Mouse (Mus musculus) heart, adult 2 months (tissue): ENCODE measurements around the gene Rin2. TPM values are rescaled to one million over a fixed set of nuclear protein-coding genes. Genes with fewer than 3 reads are reported as not detected.

Source experiments
- DNase-seq, 2 experiments: peaks; one replicate each; pipeline ENCODE4 v3.0.0; 2021
- H3K27ac ChIP-seq: fragments of 200-600 bp; 2 replicates; pipeline ENCODE4 v1.8.1; 2022
- H3K27me3 ChIP-seq: fragments of 200-500 bp; 2 replicates; pipeline ENCODE4 v1.6.1; 2012; ENCODE audit warnings: mild to moderate bottlenecking, low read length, inconsistent platforms, mixed read lengths; ENCODE audit not compliant: control insufficient read depth, insufficient read depth
- H3K36me3 ChIP-seq: fragments of 200-500 bp; 2 replicates; pipeline ENCODE4 v1.6.1; 2012; ENCODE audit warnings: low read length, inconsistent platforms; ENCODE audit not compliant: control insufficient read depth, insufficient read depth
- H3K4me1 ChIP-seq: fragments of 200-500 bp; 2 replicates; pipeline ENCODE4 v1.6.1; 2011; ENCODE audit warnings: low read length; ENCODE audit not compliant: control insufficient read depth, insufficient read depth
- H3K4me3 ChIP-seq: fragments of 200-600 bp; 2 replicates; pipeline ENCODE4 v1.8.1; 2022
- H3K79me2 ChIP-seq: fragments of 200-500 bp; replicated peaks from 2 replicates; pipeline ENCODE4 v1.6.1; 2012; ENCODE audit warnings: mild to moderate bottlenecking, inconsistent platforms, low read length, moderate library complexity, mixed read lengths; ENCODE audit not compliant: control insufficient read depth, insufficient read depth
- H3K9ac ChIP-seq: fragments of 200-500 bp; 2 replicates; pipeline ENCODE4 v1.6.1; 2012; ENCODE audit warnings: low read depth, mild to moderate bottlenecking, control low read depth, inconsistent platforms, low read length, mixed read lengths
- CTCF ChIP-seq: fragments of 200-600 bp; IDR thresholded peaks from 2 replicates; pipeline ENCODE4 v1.8.1; 2022; ENCODE audit warnings: antibody characterized with exemption, mild to moderate bottlenecking, moderate library complexity
- EP300 ChIP-seq: fragments of 200-500 bp; IDR thresholded peaks from 2 replicates; pipeline ENCODE4 v1.6.1; 2011; ENCODE audit warnings: low read depth, low read length, control low read depth; ENCODE audit not compliant: insufficient read depth
- POLR2A ChIP-seq: fragments of 200-500 bp; IDR thresholded peaks from 2 replicates; pipeline ENCODE4 v1.6.1; 2011; ENCODE audit warnings: mild to moderate bottlenecking, low read depth, low read length, control low read depth; ENCODE audit not compliant: insufficient read depth
- WGBS: fragments of 180-500 bp; shearing (Covaris S2); methylation state at CpG from one replicate; pipeline ENCODE4 v1.1.7; 2018; 5-methylcytosine and 5-hydroxymethylcytosine counted together
- intact Hi-C: fragments of 180-260 bp; cut with DNase I; formaldehyde crosslinking; loops from one replicate; pipeline ENCODE4 v1.15.1; 2025
- long read RNA-seq: library from polyadenylated mRNA; stranded (forward); transcript quantifications from one replicate; pipeline ENCODE4 v2.0.0, GENCODE M21; 2021
- polyA plus RNA-seq: library from polyadenylated mRNA; depleted of rRNA; stranded (reverse); fragments of >200 nt; gene quantifications from 2 replicates; pipeline ENCODE4 v1.2.3, GENCODE M21; 2012; rRNA removed
- total RNA-seq, 2 experiments: library from RNA; stranded (reverse); gene quantifications; 2 replicates each; pipeline ENCODE4 v1.2.3; 2021

The Rin2 gene
- total RNA-seq (10 to 100 TPM; 18.8 to 20.2 TPM), polyA plus RNA-seq (9.0 and 17.6 TPM in 2 replicates)
- long read RNA-seq, full-length matches to known transcripts, result 1 of 30 reads
- long read RNA-seq, partial matches to known transcripts, result 15 of 30 reads
- long read RNA-seq, other reads (novel, unspliced or antisense), result 14 of 30 reads

DNA sequence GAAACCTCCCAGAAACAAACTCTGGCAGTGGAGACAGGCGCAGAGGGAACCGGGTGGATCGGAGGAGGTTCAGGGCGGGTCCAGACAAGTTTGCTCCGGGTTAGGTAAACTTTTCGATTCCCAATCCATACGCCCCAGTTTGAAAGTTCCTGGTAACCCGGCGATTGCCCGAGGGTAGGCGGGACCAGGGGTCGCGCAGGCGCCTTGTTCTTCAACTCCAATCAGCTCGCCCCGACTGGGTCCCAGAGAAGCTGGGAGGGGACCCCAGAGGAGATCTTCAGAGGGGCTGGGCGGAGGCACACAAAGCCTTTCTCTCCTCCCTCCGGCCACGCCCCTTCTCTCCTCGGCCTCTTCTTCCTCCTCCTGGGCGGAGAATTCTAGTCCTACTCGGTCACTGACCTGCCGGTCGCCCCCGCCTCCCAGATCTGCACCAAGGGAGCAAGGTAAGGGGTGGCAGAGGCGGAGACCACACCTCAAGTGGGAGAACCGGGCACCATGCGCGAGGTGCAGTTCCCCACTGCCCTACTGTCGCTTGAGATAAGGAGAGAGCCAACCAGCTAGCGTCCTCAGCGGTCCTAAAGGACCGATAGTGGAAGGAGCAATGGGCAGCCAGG is at the start of gene Rin2:
TSS of gene Rin2 (plus strand) at position 74 of the 614 bp plus-strand sequence.
- intact Hi-C loops, result no loop called here
- H3K36me3 ChIP-seq, result no peaks in the 10 kb centered on the region
- H3K27me3 ChIP-seq, result no peaks in the 10 kb centered on the region; the same call in 1 of the 2 replicates
- peak within 1 kb of the TSS; percentile 83 for H3K4me3 ChIP-seq
- under 1% methylated on average over 33 of the region's 33 CpGs for WGBS
- no peaks in the 10 kb centered on the region for H3K79me2 ChIP-seq
- H3K27ac ChIP-seq, result peak within 1 kb of the TSS; percentile 59
- H3K4me1 ChIP-seq, result peaks cover 2% of the 10 kb centered on the region; the same call in 1 of the 2 replicates
- DNase-seq, result peak; percentile 78 to 79
- TF ChIP-seq EP300 (no peak), CTCF (no peak), POLR2A (no peak)
- peak within 1 kb of the TSS; percentile 70 for H3K9ac ChIP-seq

DNA sequence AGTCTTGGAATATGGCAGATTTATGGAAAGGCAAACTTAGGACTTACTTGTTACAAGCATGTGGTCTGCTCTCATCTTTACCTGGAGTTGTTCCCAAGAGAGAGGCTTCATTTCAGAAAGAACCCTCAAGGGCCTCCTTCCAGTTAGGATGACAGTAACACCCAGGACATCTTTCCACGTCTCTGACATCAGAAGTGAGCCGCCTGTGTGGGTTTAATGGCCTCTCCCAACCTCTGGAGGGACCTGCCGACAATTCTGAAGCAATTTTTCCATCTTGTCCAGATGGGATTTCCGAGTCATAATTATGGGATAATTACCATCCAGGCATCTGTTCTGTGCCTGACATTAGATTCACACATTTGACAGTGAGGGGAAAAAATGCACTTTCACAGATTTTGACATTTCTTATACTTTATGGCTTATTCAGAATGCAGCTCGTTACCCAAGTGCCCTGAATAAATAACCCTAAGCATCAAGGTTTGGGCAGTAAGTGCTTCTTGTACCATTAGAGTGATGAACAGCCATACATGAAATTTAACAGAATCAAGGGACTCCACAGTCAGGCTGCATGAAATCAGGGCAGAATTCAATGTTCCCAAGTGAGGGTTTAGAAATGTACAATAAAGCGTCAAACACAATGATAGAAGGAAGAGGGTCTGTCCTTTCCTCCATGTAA is 43.8 kb upstream of the Rin2 start:
- Histone ChIP-seq H3K27ac (no peak overlapping the region), H3K36me3 (no peaks in the 10 kb centered on the region), H3K4me1 (no peaks in the 10 kb centered on the region), H3K4me3 (no peak overlapping the region), H3K79me2 (no peaks in the 10 kb centered on the region), H3K9ac (no peak overlapping the region), H3K27me3 (no peaks in the 10 kb centered on the region)
- 83% methylated on average over 6 of the region's 6 CpGs for WGBS
- no peak for DNase-seq
- TF ChIP-seq CTCF (no peak), POLR2A (no peak), EP300 (no peak)
- intact Hi-C loops, result no loop called here

DNA sequence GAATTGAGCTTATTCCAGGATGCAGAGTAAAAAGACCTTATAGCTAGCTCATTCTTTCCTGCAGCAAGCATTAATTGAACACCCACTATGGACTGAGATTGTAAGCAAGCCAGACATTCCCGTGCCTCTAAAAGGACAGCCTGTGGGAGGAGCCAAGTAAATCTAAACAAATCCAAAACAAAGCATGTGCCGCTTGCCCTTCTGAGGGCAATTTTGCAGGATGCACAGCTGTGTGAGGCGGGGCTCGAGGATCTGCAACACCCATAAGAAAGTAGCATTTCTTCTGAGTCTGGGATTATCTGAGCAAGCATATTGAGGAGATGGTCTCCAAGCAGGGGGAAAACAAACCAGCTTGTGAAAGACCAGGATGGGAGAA is 43.2 kb upstream of the Rin2 start:
- no peak overlapping the region for H3K27ac ChIP-seq
- H3K9ac ChIP-seq, result no peak overlapping the region
- H3K27me3 ChIP-seq, result no peaks in the 10 kb centered on the region
- no peak overlapping the region for H3K4me3 ChIP-seq
- no peaks in the 10 kb centered on the region for H3K4me1 ChIP-seq
- H3K79me2 ChIP-seq, result no peaks in the 10 kb centered on the region
- no peaks in the 10 kb centered on the region for H3K36me3 ChIP-seq
- no peak for TF ChIP-seq POLR2A
- no peak for TF ChIP-seq CTCF
- TF ChIP-seq EP300, result no peak
- DNase-seq, result no peak
- intact Hi-C loops, result no loop called here
- 53% methylated on average over 4 of the region's 4 CpGs for WGBS

DNA sequence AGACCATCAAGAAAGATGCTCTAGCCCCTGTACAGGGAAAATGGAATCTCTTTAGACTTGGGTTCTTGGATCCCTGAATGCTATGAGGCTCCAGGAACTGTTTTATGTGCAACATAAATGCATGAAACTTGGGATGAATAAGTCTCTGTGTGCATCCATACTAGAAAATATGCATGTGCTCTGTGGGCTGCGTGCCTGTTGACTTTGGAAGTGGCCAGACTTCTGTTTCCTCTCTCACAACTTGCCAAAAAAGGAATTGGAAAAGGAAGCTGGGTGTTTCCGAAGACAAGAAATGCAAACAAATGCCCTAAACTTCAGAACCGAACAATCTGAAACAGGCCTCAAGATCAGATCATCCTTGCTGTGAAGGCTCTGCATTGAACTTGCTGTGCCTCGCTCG is 41.2 kb upstream of the Rin2 start:
- Histone ChIP-seq H3K36me3 (no peaks in the 10 kb centered on the region), H3K27ac (no peak overlapping the region), H3K79me2 (no peaks in the 10 kb centered on the region), H3K4me3 (no peak overlapping the region), H3K27me3 (no peaks in the 10 kb centered on the region), H3K9ac (no peak overlapping the region), H3K4me1 (no peaks in the 10 kb centered on the region)
- TF ChIP-seq EP300, result no peak
- no peak for TF ChIP-seq POLR2A
- no peak for TF ChIP-seq CTCF
- no peak for DNase-seq
- WGBS, result 20% methylated on average over 5 of the region's 5 CpGs
- intact Hi-C loops, result no loop called here

DNA sequence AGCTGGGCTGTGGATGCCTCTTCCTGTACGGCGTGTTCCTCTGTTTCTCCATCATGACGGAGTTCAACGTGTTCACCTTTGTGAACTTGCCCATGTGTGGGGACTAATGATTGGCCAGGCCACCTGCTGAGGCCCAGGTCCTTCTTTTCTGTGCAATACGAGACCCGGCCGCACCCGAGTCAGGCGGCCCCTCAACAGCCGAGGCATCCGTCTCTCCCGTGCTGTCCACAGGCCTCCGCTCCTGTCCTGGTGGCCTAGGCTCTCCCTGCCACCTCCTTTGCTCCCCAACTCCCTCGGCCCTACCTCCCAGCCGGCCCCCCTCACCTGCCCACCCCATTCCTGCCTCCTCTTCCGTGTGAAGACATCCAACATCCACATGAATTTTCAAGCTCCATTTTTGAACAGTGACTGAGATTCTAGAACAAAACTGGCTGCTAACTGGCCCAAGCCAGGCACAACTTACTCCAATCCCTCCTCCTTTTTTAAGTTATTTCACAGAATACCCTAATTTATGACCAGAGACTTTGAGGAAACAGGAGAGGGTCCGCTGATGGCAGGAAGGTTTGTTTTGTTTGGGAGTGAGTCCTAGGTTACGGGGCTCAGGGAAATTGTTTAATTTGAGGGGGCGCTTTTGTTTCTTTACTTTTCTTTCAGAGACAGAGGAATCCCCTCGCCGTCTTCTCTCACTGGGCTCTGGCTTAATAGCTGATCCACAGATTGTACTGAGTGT is 34.6 kb upstream of the Rin2 start:
- no peak for TF ChIP-seq CTCF
- no peak for TF ChIP-seq EP300
- TF ChIP-seq POLR2A, result no peak
- 84% methylated on average over 21 of the region's 21 CpGs for whole genome bisulfite sequencing
- Histone ChIP-seq H3K79me2 (no peaks in the 10 kb centered on the region), H3K27me3 (no peaks in the 10 kb centered on the region), H3K4me1 (no peaks in the 10 kb centered on the region), H3K4me3 (no peak overlapping the region), H3K9ac (no peak overlapping the region), H3K27ac (no peak overlapping the region), H3K36me3 (no peaks in the 10 kb centered on the region)
- DNase-seq, result no peak
- intact Hi-C loops, result no loop called here
